Mouse (Mus musculus) olfactory bulb, adult 2 months (tissue): ENCODE measurements around the gene Tnni3k. TPM values are rescaled to one million over a fixed set of nuclear protein-coding genes. Genes with fewer than 3 reads are reported as not detected.

Experiments used
- H3K27ac ChIP-seq: fragments of 200-500 bp; 2 replicates; pipeline ENCODE4 v1.5.1; 2012; ENCODE audit warnings: low read depth, low read length; ENCODE audit not compliant: insufficient read depth
- H3K4me1 ChIP-seq: fragments of 200-500 bp; 2 replicates; pipeline ENCODE4 v1.6.1; 2012; ENCODE audit warnings: low read length; ENCODE audit not compliant: control insufficient read depth, insufficient read depth
- H3K4me3 ChIP-seq: fragments of 200-500 bp; 2 replicates; pipeline ENCODE4 v1.5.1; 2012; ENCODE audit warnings: mild to moderate bottlenecking, low read depth, low read length, moderate library complexity; ENCODE audit not compliant: insufficient read depth
- CTCF ChIP-seq: fragments of 200-500 bp; IDR thresholded peaks from 2 replicates; pipeline ENCODE4 v1.5.1; 2012; ENCODE audit warnings: low read depth, mild to moderate bottlenecking, low read length, moderate library complexity; ENCODE audit not compliant: insufficient read depth
- POLR2A ChIP-seq: fragments of 200-500 bp; IDR thresholded peaks from 2 replicates; pipeline ENCODE4 v1.6.1; 2012; ENCODE audit warnings: mild to moderate bottlenecking, low read depth, low read length, moderate library complexity; ENCODE audit not compliant: insufficient read depth
- WGBS: fragments of 180-500 bp; shearing (Covaris S2); methylation state at CpG from one replicate; pipeline ENCODE4 v1.1.7; 2018; 5-methylcytosine and 5-hydroxymethylcytosine counted together
- polyA plus RNA-seq: library from polyadenylated mRNA; stranded (reverse); fragments of >200 nt; gene quantifications from 2 replicates; pipeline ENCODE4 v1.2.4, GENCODE M21; 2012; ENCODE audit warnings: low replicate concordance; ENCODE audit not compliant: missing spikeins, insufficient read depth, insufficient read length

Gene Tnni3k
- polyA plus RNA-seq, 1 experiment = not detected

DNA sequence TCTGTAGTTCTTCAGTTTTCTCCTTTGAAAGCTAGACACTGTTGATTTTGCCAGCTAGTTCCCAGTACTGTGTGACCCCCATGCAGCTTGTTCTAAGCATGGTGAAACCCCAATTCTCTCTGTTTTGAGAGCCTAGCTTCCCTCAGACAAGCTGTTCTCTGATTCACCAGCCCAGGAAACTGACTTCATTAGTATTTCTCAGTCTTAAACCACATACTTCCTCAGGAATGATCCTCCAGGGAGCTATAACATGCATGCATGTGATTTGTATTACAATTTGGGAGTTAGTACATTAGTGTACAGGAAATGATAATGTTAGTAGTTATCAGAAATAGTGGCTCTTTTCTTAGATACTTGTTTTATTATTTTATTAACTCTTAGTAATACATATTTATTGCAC lies 1.4 kb upstream of the Tnni3k start:
- no peaks in the 10 kb centered on the region for H3K4me1 ChIP-seq
- no peak overlapping the region for H3K27ac ChIP-seq
- no peak for TF ChIP-seq POLR2A
- no peak for TF ChIP-seq CTCF
- H3K4me3 ChIP-seq = no peak overlapping the region

GRCm38 (mm10) chr3:155053189-155053588 lies 2.0 kb downstream of the Tnni3k start:
- no peaks in the 10 kb centered on the region for H3K4me1 ChIP-seq
- no peak for TF ChIP-seq CTCF
- no peak for TF ChIP-seq POLR2A
- 63% methylated on average over 1 of the region's 1 CpGs for WGBS
- no peak overlapping the region for H3K27ac ChIP-seq
- no peak overlapping the region for H3K4me3 ChIP-seq

GRCm38 (mm10) chr3:155052021-155052420 lies 3.2 kb downstream of the Tnni3k start:
- Histone ChIP-seq H3K27ac (no peak overlapping the region), H3K4me1 (no peaks in the 10 kb centered on the region), H3K4me3 (no peak overlapping the region)
- no peak for TF ChIP-seq POLR2A
- TF ChIP-seq CTCF = no peak

- 33% methylated on average over 1 of the region's 1 CpGs for WGBS
- Histone ChIP-seq H3K4me1 (no peaks in the 10 kb centered on the region), H3K4me3 (no peak overlapping the region), H3K27ac (no peak overlapping the region)
- TF ChIP-seq CTCF = no peak
- no peak for TF ChIP-seq POLR2A
These were observed 16.0 kb downstream of the Tnni3k start for GRCm38 (mm10) chr3:155039012-155039836.

GRCm38 (mm10) chr3:155034323-155034722 lies 20.9 kb downstream of the Tnni3k start:
- no peak overlapping the region for H3K4me3 ChIP-seq
- no peak for TF ChIP-seq CTCF
- no peak for TF ChIP-seq POLR2A
- 79% methylated on average over 7 of the region's 7 CpGs for WGBS
- H3K4me1 ChIP-seq = no peaks in the 10 kb centered on the region
- H3K27ac ChIP-seq = no peak overlapping the region

DNA sequence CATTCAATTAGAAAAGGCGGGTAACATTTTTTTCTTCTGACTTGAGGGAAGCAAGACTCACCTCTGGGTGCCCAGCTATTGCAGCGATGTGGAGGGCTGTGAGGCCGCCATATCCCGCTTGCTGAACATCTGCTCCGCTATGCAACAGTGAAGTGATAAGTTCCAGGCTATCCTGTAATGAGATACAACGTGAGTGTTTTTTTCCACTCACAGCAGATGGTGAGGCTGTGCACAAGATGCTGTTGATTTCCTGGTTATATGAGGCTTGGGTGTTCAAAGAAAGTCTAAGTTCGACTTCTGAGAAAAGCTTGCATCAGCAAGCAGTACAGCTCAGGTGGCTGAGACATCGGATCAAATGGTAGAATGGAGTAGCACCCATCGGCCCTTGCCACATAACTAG lies 25.0 kb downstream of the Tnni3k start:
- TF ChIP-seq CTCF (no peak), POLR2A (no peak)
- H3K4me1 ChIP-seq = no peaks in the 10 kb centered on the region
- 87% methylated on average over 9 of the region's 9 CpGs for WGBS

DNA sequence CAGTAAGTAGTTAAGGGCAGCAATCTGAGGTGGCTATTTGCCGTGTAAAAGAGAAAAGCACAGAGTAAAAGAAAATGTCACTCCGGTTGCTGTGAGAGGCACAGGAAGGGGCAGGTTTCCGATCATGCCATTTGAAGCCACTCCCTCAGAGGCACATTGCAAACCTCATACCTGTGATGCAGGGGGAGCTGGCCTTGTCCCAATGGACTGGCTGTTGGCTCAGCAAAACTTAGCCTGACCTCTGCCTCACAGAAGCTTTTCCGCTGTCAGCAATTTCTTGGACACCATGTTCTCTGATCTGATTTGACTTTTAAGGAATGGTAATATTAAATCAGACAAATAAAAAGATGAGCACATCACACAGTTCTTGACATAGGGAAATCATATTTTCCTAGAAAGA lies 52.4 kb downstream of the Tnni3k start:
- H3K27ac ChIP-seq = no peak overlapping the region
- 79% methylated on average over 4 of the region's 4 CpGs for WGBS
- TF ChIP-seq CTCF (no peak), POLR2A (no peak)
- no peak overlapping the region for H3K4me3 ChIP-seq
- H3K4me1 ChIP-seq = no peaks in the 10 kb centered on the region

More for the DNA sequence above, 25.0 kb downstream of the Tnni3k start:
- Histone ChIP-seq H3K27ac (no peak overlapping the region), H3K4me3 (no peak overlapping the region)

DNA sequence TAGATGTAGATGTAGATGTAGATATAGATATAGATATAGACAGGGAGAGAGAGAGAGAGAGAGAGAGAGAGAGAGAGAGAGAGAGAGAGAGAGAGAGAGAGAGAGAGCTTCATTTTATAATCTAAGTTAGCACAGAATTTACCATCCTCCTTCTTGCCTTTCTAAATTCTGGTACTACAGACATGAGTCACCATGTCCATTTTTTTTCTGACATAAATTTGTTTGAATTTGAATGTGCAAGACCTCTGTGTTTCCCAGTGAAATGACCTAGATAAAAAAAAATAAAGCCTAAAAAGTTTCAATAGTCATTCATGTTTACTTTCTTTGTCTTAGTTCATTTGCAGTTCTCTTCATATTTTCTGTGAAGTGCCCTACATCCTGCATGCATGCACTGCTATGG lies 54.2 kb downstream of the Tnni3k start:
- H3K27ac ChIP-seq = no peak overlapping the region
- TF ChIP-seq POLR2A (no peak), CTCF (no peak)
- H3K4me1 ChIP-seq = no peaks in the 10 kb centered on the region

DNA sequence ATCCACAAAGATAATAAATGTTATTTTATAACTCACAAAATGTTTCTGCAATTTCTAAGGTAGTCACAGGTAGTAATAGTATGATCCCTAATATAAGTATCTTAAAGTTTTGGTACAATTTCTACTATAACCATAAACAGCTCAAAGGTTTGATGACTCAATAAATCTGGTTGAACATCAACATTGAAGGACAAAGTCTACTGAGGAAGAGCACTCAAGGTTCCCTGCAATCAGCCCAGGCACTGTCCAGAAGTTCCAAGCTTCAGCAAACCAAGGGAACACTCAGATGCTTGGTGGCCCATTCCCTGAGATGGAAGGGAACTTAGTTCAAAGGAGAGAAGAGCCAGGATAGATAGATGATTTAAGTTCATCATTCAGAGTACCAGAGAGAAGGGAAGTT lies 62.5 kb downstream of the Tnni3k start:
- TF ChIP-seq POLR2A (no peak), CTCF (no peak)
- Histone ChIP-seq H3K27ac (no peak overlapping the region), H3K4me1 (no peaks in the 10 kb centered on the region), H3K4me3 (no peak overlapping the region)

More for the DNA sequence above, 54.2 kb downstream of the Tnni3k start:
- no peak overlapping the region for H3K4me3 ChIP-seq
